10 mouse cellular contexts compared by ENCODE assay signal in genomic region chr2:154659531-154660074, GRCm38 (mm10). TPM values are rescaled to one million over a fixed set of nuclear protein-coding genes. Genes with fewer than 3 reads are reported as not detected.
DNase-seq lines count a peak whose midpoint lies in the region; ATAC-seq lines count a peak whose summit lies in the region.
"Had no signal": no experiment of that assay in that cellular context is flagged by ENCODE, and none has a peak within 500 bp of the region (broad histone marks: within the 10 kb centered on the region; RNA-seq: fewer than 3 reads in every experiment).

No protein-coding gene starts in this region.

- peak overlapping the region; percentile 17; the same call in 1 of the 2 replicates for H3K4me2 ChIP-seq in kidney, embryonic 14.5 days (replicated peaks; ENCODE audit: low read depth, low read length)
- H3K4me2 ChIP-seq in midbrain, embryonic 13.5 days (replicated peaks) = peak overlapping the region; percentile 99

- no peaks in the 10 kb centered on the region for H3K27me3 ChIP-seq in kidney, embryonic 14.5 days (ENCODE audit: control insufficient read depth, insufficient read depth, low read length)
- H3K27me3 ChIP-seq in midbrain, embryonic 13.5 days = no peaks in the 10 kb centered on the region

- no peak for ATAC-seq in kidney, embryonic 14.5 days (ENCODE audit: low FRiP score, low TSS enrichment)
- 0 out of 2 replicates have a peak, but pooled peaks have one; percentile 12 for ATAC-seq in granulocyte monocyte progenitor cell, adult 5-6 weeks (replicated peaks; ENCODE audit: poor library complexity, severe bottlenecking)
- ATAC-seq in midbrain, embryonic 13.5 days = no peak

- no peak for DNase-seq in kidney, postnatal 10 days
- peak; percentile 23 for DNase-seq in adipocyte (ENCODE audit: low spot score)
- DNase-seq in right cerebral cortex, postnatal 4 days = no peak
- DNase-seq in spleen, postnatal 4 days (ENCODE audit: low spot score in 2 of 2) = no peak
- no peak for DNase-seq in adrenal gland, postnatal 14 days
- DNase-seq: cerebellum, adult 11 months had no signal

- H3K27ac ChIP-seq in kidney, embryonic 14.5 days (ENCODE audit: low read depth, low read length) = no peak overlapping the region
- H3K27ac ChIP-seq in midbrain, embryonic 13.5 days = no peak overlapping the region

- peak overlapping the region; percentile 7; the same call in 1 of the 2 replicates for H3K4me3 ChIP-seq in kidney, embryonic 14.5 days (ENCODE audit: low read length)
- 0 out of 2 replicates have a peak overlapping the region, but pooled peaks have one; percentile 95 for H3K4me3 ChIP-seq in midbrain, embryonic 13.5 days (replicated peaks)

- H3K9me3 ChIP-seq in kidney, embryonic 14.5 days (ENCODE audit: control insufficient read depth, low read length) = no peaks in the 10 kb centered on the region
- no peaks in the 10 kb centered on the region for H3K9me3 ChIP-seq in midbrain, embryonic 13.5 days

- peaks cover 15% of the 10 kb centered on the region; the same call in 1 of the 2 replicates for H3K36me3 ChIP-seq in kidney, embryonic 14.5 days (ENCODE audit: control insufficient read depth, insufficient read depth, low read length)
- peaks cover 15% of the 10 kb centered on the region for H3K36me3 ChIP-seq in midbrain, embryonic 13.5 days

- peak overlapping the region; percentile 34; the same call in 1 of the 2 replicates for H3K9ac ChIP-seq in kidney, embryonic 14.5 days (ENCODE audit: low read depth, low read length)
- H3K9ac ChIP-seq in midbrain, embryonic 13.5 days (replicated peaks) = peak overlapping the region; percentile 97; the same call in 1 of the 2 replicates

- 85% methylated on average over 4 of the region's 5 CpGs for WGBS in kidney, embryonic 14.5 days
- WGBS in midbrain, embryonic 13.5 days = 88% methylated on average over 4 of the region's 5 CpGs

- H3K4me1 ChIP-seq in kidney, embryonic 14.5 days (ENCODE audit: control insufficient read depth, insufficient read depth, low read length) = peaks cover 18% of the 10 kb centered on the region
- H3K4me1 ChIP-seq in midbrain, embryonic 13.5 days (replicated peaks) = peaks cover 30% of the 10 kb centered on the region

RNA-seq across cellular contexts. Expression of gene Chmp4b, which starts 8.1 kb away (rescaled TPM):
- 13.9 and 19.5 TPM in 2 replicates for polyA plus RNA-seq in kidney, embryonic 14.5 days (2014; fragmentation: Nextera tagmentation; extraction: Ambion mirVana)
- 108 and 120 TPM in 2 replicates for total RNA-seq in granulocyte monocyte progenitor cell, adult 5-6 weeks (2014; fragmentation: Nextera tagmentation)
- 125 and 129 TPM in 2 replicates for total RNA-seq in granulocyte monocyte progenitor cell, adult 5-6 weeks (2017)
- 22.2 and 27.2 TPM in 2 replicates for polyA plus RNA-seq in midbrain, embryonic 13.5 days (2015; fragmentation: Nextera tagmentation; extraction: Ambion mirVana)
- 195 and 201 TPM in 2 replicates for total RNA-seq in adrenal gland, postnatal 14 days (2021)

RNA-seq across cellular contexts. Expression of gene 4930519P11Rik, which starts 46.4 kb away (rescaled TPM):
- polyA plus RNA-seq in kidney, embryonic 14.5 days (2014; fragmentation: Nextera tagmentation; extraction: Ambion mirVana) = 0.72 and 0.89 TPM in 2 replicates
- total RNA-seq in granulocyte monocyte progenitor cell, adult 5-6 weeks (2014; fragmentation: Nextera tagmentation) = not detected in 2 replicates
- 0.52 TPM in 1 of 2 replicates, not detected in the other for total RNA-seq in granulocyte monocyte progenitor cell, adult 5-6 weeks (2017)
- polyA plus RNA-seq in midbrain, embryonic 13.5 days (2015; fragmentation: Nextera tagmentation; extraction: Ambion mirVana) = 0.61 and 0.96 TPM in 2 replicates
- total RNA-seq in adrenal gland, postnatal 14 days (2021) = not detected in 2 replicates
- total RNA-seq: heart, postnatal 10 days had no signal

RNA-seq across cellular contexts. Expression of gene Zfp341, which starts 46.5 kb away (rescaled TPM):
- 1.1 and 1.3 TPM in 2 replicates for polyA plus RNA-seq in kidney, embryonic 14.5 days (2014; fragmentation: Nextera tagmentation; extraction: Ambion mirVana)
- total RNA-seq in granulocyte monocyte progenitor cell, adult 5-6 weeks (2014; fragmentation: Nextera tagmentation) = 1.2 and 1.7 TPM in 2 replicates
- total RNA-seq in granulocyte monocyte progenitor cell, adult 5-6 weeks (2017) = 0.77 and 1.3 TPM in 2 replicates
- polyA plus RNA-seq in midbrain, embryonic 13.5 days (2015; fragmentation: Nextera tagmentation; extraction: Ambion mirVana) = 2.0 and 2.1 TPM in 2 replicates
- total RNA-seq in adrenal gland, postnatal 14 days (2021) = 2.2 and 3.1 TPM in 2 replicates

RNA-seq across cellular contexts. Expression of gene Pxmp4, which starts 56.1 kb away (rescaled TPM):
- 20.4 and 25.9 TPM in 2 replicates for polyA plus RNA-seq in kidney, embryonic 14.5 days (2014; fragmentation: Nextera tagmentation; extraction: Ambion mirVana)
- total RNA-seq in granulocyte monocyte progenitor cell, adult 5-6 weeks (2014; fragmentation: Nextera tagmentation) = 8.4 and 15.5 TPM in 2 replicates
- 11.5 and 15.2 TPM in 2 replicates for total RNA-seq in granulocyte monocyte progenitor cell, adult 5-6 weeks (2017)
- polyA plus RNA-seq in midbrain, embryonic 13.5 days (2015; fragmentation: Nextera tagmentation; extraction: Ambion mirVana) = 12.3 and 13.4 TPM in 2 replicates
- 41.9 and 44.4 TPM in 2 replicates for total RNA-seq in adrenal gland, postnatal 14 days (2021)
